Mouse (Mus musculus) layer of hippocampus, adult 18-20 months (tissue): ENCODE data around the gene Olfr781. TPM values are rescaled to one million over a fixed set of nuclear protein-coding genes. Genes with fewer than 3 reads are reported as not detected.
"Not testable (repeated sequence)": the region's sequence is repeated elsewhere in the genome, so short reads cannot be mapped to it uniquely, and the experiment has no call there.

Experiments used
- DNase-seq, 2 experiments: peaks; one replicate each; pipeline ENCODE4 v3.0.0; 2022; ENCODE audit warnings: low spot score in 2 of 2
- long read RNA-seq: library from polyadenylated mRNA; stranded (forward); transcript quantifications from one replicate; pipeline ENCODE4 v2.0.0, GENCODE M21; 2021
- total RNA-seq, 2 experiments: library from RNA; stranded (reverse); gene quantifications; 2 replicates each; pipeline ENCODE4 v1.2.3; 2021

Gene Olfr781
- not detected for total RNA-seq
- long read RNA-seq = 0 reads

- DNase-seq = no peak
Measured at GRCm38 (mm10) chr10:129328554-129328953, at the start of gene Olfr781. Gene Olfr781, plus strand, starts transcription at chr10:129328854.

GRCm38 (mm10) chr10:129312973-129313372 lies 15.7 kb upstream of the Olfr781 start:
- DNase-seq = not testable (repeated sequence)

- DNase-seq = not testable (repeated sequence)
Measured at GRCm38 (mm10) chr10:129313521-129313920, 15.1 kb upstream of the Olfr781 start.

GRCm38 (mm10) chr10:129317817-129318216 lies 10.8 kb upstream of the Olfr781 start, which contains the start of gene Olfr780:
Gene Olfr780, plus strand, starts transcription at chr10:129318117.
- DNase-seq = no peak

GRCm38 (mm10) chr10:129348550-129348949 lies 19.9 kb downstream of the Olfr781 start, which contains the start of gene Olfr782:
Gene Olfr782, plus strand, starts transcription at chr10:129348850.
- DNase-seq = no peak

- not testable (repeated sequence) for DNase-seq
Measured at GRCm38 (mm10) chr10:129352475-129352874, 23.8 kb downstream of the Olfr781 start.

GRCm38 (mm10) chr10:129356496-129356895 lies 27.8 kb downstream of the Olfr781 start:
- not testable (repeated sequence) for DNase-seq

- peak in 1 of 2 experiments; percentile 46 for DNase-seq
Measured at GRCm38 (mm10) chr10:129357307-129357706, 28.7 kb downstream of the Olfr781 start.

GRCm38 (mm10) chr10:129374051-129374450 lies 45.4 kb downstream of the Olfr781 start:
- DNase-seq = not testable (repeated sequence)

Other genes with a start within 250 kb of the Olfr781 start
- not detected for gene Olfr767, start 245.9 kb upstream of the Olfr781 start, total RNA-seq
- gene Olfr768, start 229.5 kb upstream of the Olfr781 start, total RNA-seq = not detected
- gene Olfr769, start 211.0 kb upstream of the Olfr781 start, total RNA-seq = not detected
- not detected for gene Olfr770, start 189.9 kb upstream of the Olfr781 start, total RNA-seq
- gene Olfr771, start 164.1 kb upstream of the Olfr781 start, total RNA-seq = not detected
- not detected for gene Olfr772, start 150.9 kb upstream of the Olfr781 start, total RNA-seq
- not detected for gene Olfr773, start 141.4 kb upstream of the Olfr781 start, total RNA-seq
- not detected for gene Olfr774, start 92.7 kb upstream of the Olfr781 start, total RNA-seq
- not detected for gene Olfr775, start 80.4 kb upstream of the Olfr781 start, total RNA-seq
- not detected for gene Olfr776, start 69.7 kb upstream of the Olfr781 start, total RNA-seq
- not detected for gene Olfr777, start 57.4 kb upstream of the Olfr781 start, total RNA-seq
- not detected for gene Olfr780, start 10.7 kb upstream of the Olfr781 start, total RNA-seq
- gene Olfr782, start 20.0 kb downstream of the Olfr781 start, total RNA-seq = not detected
- under 1 TPM; 0.10 to 0.22 TPM for gene Olfr784, start 55.2 kb downstream of the Olfr781 start, total RNA-seq
- not detected for gene Olfr785, start 76.6 kb downstream of the Olfr781 start, total RNA-seq
- gene Olfr786, start 98.5 kb downstream of the Olfr781 start, total RNA-seq = not detected
- gene Olfr787, start 133.0 kb downstream of the Olfr781 start, total RNA-seq = not detected
- not detected for gene Olfr788, start 142.1 kb downstream of the Olfr781 start, total RNA-seq
- gene Olfr789, start 155.9 kb downstream of the Olfr781 start, total RNA-seq = not detected
- not detected for gene Olfr790, start 169.6 kb downstream of the Olfr781 start, total RNA-seq
- not detected for gene Olfr791, start 192.9 kb downstream of the Olfr781 start, total RNA-seq
- gene Olfr792, start 210.3 kb downstream of the Olfr781 start, total RNA-seq = not detected
- not detected for gene Olfr794, start 238.8 kb downstream of the Olfr781 start, total RNA-seq